Mouse (Mus musculus) CH12F3 (cell line): ENCODE measurements around the gene Erc1.

Experiments
- in situ Hi-C: fragments of 300-500 bp; cut with MboI; formaldehyde crosslinking; loops from 2 replicates; pipeline ENCODE4 v1.14.3; 2020; ENCODE audit warnings: low sequenced_read_pairs

Erc1 gene

DNA sequence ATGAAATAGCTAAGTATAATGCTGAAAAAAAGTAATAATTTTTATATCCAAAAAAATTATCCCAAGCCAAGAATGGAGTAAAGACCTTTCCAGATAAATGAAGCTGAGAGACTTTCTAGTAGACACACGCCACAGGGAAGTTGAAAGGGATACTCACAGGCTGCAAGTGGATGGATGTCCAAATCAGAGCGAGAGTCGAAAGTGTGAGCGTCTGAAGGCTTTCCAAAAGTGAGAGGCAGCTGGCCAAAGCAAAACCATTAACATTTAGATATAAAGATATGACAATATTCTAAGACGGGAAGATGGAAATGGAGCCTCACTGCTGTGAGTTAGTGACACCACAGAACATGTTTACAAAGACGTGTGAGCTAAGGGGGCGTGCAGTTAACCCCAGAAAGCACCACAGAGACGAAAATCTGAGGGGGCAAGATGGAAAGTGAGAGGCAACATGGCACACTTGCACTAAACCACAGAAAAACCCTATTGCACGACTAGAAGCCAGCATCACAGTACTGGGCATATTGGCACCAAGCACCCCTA, 314.7 kb downstream of the Erc1 start:
- in situ Hi-C loops = no loop called here

DNA sequence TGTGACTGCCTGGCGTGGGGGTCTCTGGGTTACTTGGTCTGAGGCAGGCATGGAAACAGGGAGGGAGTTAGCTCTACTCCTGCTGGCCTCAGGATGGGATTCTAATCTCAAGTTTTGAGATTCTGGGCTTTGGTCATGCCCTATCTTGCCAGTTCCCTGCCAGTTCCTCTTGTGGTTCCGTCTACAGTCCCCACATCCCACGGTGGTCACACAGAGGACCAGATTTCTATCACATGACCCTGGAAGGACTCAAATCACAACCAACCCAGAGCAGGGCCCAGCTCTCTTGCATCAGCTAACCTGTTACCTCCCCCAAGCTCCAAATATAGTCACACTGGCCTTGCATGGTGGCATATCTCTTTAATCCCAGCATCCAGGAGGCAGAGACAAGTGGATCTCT, 318.3 kb downstream of the Erc1 start:
- in situ Hi-C loops = no loop called here

DNA sequence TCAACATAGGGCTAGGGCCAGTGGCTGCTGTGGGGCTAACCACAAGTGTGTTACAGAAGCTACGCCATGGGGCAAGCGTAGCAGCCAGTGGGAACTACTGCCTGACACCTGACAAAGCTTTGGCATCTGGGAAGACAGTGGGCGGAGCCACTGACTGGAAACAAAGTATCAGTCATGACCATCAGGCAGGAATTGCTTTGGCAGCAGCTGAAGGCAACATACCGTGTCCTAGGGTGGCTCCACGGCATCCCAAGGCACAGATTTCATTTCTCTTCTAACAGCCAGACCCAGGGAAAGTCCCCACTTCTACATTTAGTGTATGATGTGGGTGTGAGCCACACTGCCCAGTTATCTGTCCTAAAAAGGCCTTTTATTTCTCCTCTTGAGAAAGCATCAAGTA, 321.5 kb downstream of the Erc1 start:
- in situ Hi-C loops = no loop called here

DNA sequence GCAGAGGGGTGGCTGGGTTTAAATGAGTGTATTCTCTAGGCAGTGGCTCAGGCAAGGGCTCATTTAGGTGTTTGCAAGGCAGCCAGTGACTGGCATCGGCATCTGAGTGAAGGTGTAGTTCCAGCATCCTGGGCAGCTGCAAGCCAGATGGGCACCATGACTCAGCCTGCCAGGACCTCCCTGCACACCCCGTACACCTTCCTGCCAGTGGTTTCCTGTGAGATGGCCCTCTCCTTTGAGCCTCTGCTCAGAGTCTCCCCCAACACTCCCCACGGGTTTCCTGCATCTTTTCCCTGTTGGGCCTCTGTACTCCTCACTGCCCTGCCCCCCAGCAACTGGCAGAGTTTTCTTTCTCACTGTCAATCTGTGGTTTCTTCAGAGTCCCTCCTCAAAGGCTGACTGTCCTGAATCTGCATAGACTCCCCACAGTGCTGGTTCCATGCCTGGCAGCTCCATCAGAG, 326.0 kb downstream of the Erc1 start:
- in situ Hi-C loops = no loop called here

DNA sequence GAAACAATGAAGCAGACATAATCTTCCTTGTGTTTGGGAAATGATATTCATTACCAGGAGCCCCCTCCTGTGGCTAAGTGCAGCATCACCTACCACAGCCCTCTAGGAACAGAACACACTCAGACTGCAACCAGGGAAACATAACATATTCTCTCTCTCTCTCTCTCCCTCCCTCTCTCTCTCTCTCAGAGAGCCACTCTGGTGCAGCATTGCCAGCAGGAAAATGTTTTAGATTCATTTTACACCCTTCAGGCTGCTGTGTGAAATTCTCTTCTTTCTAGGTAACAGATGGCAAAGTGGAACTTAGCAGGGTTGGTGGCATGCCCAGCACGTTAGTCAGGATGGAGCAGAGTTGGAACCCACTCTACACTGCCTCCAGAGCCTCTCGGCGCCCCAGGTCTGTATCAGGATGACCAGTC, 326.5 kb downstream of the Erc1 start:
- in situ Hi-C loops = no loop called here
